9 mouse cellular contexts compared by ENCODE assay signal in the genomic region with DNA sequence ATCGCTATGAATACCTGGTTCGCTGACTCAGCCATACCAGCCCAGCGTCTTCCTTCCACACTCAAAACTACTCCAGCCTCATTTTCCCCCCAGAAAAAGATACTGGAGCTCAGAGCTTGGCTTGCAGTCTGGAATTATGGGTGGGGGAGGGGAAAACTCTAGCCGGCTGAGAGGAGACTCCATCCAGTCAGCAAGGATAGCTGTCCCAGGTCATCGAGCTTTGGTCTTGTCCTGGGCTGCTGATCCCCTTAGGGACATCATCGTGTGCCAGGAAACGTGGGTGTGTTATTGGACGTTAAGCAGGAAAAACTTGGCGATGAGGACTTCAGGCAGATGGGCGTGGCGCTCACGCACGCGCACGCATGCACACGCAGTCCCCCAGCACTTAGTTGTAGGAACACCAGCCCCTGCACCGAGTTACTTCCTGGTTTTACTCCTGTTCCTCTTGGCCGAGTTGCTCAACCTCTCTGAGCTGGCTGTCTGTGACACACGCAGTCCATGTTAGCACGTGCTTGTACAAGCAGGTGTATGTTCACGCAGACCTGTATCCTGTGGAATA. TPM values are rescaled to one million over a fixed set of nuclear protein-coding genes. Genes with fewer than 3 reads are reported as not detected.
DNase-seq lines count a peak whose midpoint lies in the region; ATAC-seq and TF ChIP-seq lines count a peak whose summit lies in the region.
"Had no signal": no experiment of that assay in that cellular context is flagged by ENCODE, and none has a peak within 500 bp of the region (broad histone marks: within the 10 kb centered on the region; RNA-seq: fewer than 3 reads in every experiment).

No protein-coding gene starts in this region.

- no peak overlapping the region for H3K9ac ChIP-seq in forebrain, embryonic 13.5 days
- H3K9ac ChIP-seq in intestine, embryonic 15.5 days: no peak overlapping the region

- peaks cover 94% of the 10 kb centered on the region for H3K4me1 ChIP-seq in E14TG2a.4 (replicated peaks; ENCODE audit: low read depth, low read length)
- peaks cover 91% of the 10 kb centered on the region for H3K4me1 ChIP-seq in forebrain, embryonic 13.5 days
- peaks cover 85% of the 10 kb centered on the region for H3K4me1 ChIP-seq in intestine, embryonic 15.5 days (replicated peaks)
- peaks cover 93% of the 10 kb centered on the region for H3K4me1 ChIP-seq in megakaryocyte, embryonic 14.5 days

- no peak overlapping the region for H3K27ac ChIP-seq in forebrain, embryonic 13.5 days
- H3K27ac ChIP-seq in intestine, embryonic 15.5 days: peak overlapping the region; percentile 57

- DNase-seq in adrenal gland, adult 2 months: peak; percentile 46
- DNase-seq in adrenal gland, adult 8-10 months: no peak
- no peak for DNase-seq in right cerebral cortex, postnatal 36 days (ENCODE audit: low spot score in 2 of 2)
- no peak for DNase-seq in thymus, postnatal 0 days (ENCODE audit: low spot score)

- 4% methylated on average over 21 of the region's 21 CpGs for WGBS in forebrain, embryonic 13.5 days
- 4% methylated on average over 21 of the region's 21 CpGs for WGBS in intestine, embryonic 15.5 days

- TF ChIP-seq CTCF in E14TG2a.4 (conservative IDR thresholded peaks at IDR 0.05; ENCODE audit: low read length): no peak

- peak overlapping the region; percentile 49 for H3K4me2 ChIP-seq in forebrain, embryonic 13.5 days
- peak overlapping the region; percentile 96 for H3K4me2 ChIP-seq in intestine, embryonic 15.5 days (replicated peaks)

- peaks cover 65% of the 10 kb centered on the region for H3K27me3 ChIP-seq in E14TG2a.4 (ENCODE audit: insufficient read depth, low read length)
- peaks cover 83% of the 10 kb centered on the region for H3K27me3 ChIP-seq in forebrain, embryonic 13.5 days
- H3K27me3 ChIP-seq in intestine, embryonic 15.5 days (replicated peaks): peaks cover 5% of the 10 kb centered on the region; the same call in 1 of the 2 replicates
- peaks cover 46% of the 10 kb centered on the region for H3K27me3 ChIP-seq in megakaryocyte, embryonic 14.5 days (replicated peaks)
- H3K27me3 ChIP-seq: Patski had no signal

- no peaks in the 10 kb centered on the region for H3K9me3 ChIP-seq in E14TG2a.4 (ENCODE audit: low read length)
- H3K9me3 ChIP-seq in forebrain, embryonic 13.5 days (replicated peaks): no peaks in the 10 kb centered on the region
- H3K9me3 ChIP-seq in intestine, embryonic 15.5 days: no peaks in the 10 kb centered on the region
- H3K9me3 ChIP-seq in megakaryocyte, embryonic 14.5 days: no peaks in the 10 kb centered on the region

- peak overlapping the region; percentile 90 for H3K4me3 ChIP-seq in E14TG2a.4 (replicated peaks; ENCODE audit: low read length)
- peak overlapping the region; percentile 17; the same call in 1 of the 2 replicates for H3K4me3 ChIP-seq in forebrain, embryonic 13.5 days
- H3K4me3 ChIP-seq in intestine, embryonic 15.5 days (replicated peaks): peak overlapping the region; percentile 60; the same call in 1 of the 2 replicates
- H3K4me3 ChIP-seq in megakaryocyte, embryonic 14.5 days (replicated peaks): peak overlapping the region; percentile 98

- ATAC-seq in forebrain, embryonic 13.5 days: no peak
- no peak for ATAC-seq in intestine, embryonic 15.5 days
- ATAC-seq: Patski had no signal

- peaks cover 8% of the 10 kb centered on the region for H3K36me3 ChIP-seq in E14TG2a.4 (ENCODE audit: insufficient read depth, low read length)
- H3K36me3 ChIP-seq in forebrain, embryonic 13.5 days (ENCODE audit: poor library complexity, severe bottlenecking): no peaks in the 10 kb centered on the region
- no peaks in the 10 kb centered on the region for H3K36me3 ChIP-seq in intestine, embryonic 15.5 days
- H3K36me3 ChIP-seq in megakaryocyte, embryonic 14.5 days (replicated peaks; ENCODE audit: low read length): peaks cover 12% of the 10 kb centered on the region

RNA-seq across cellular contexts. Expression of a gene that starts 3.6 kb away (rescaled TPM):
- total RNA-seq in adrenal gland, adult 2 months (2021): 10 to 100 TPM; 25.6 to 84.9 TPM
- 37.6 and 50.8 TPM in 2 replicates for polyA plus RNA-seq in adrenal gland, adult 2 months (2012; rRNA removed)
- total RNA-seq in adrenal gland, adult 8-10 months (2022): 100 to 1,000 TPM in 1 of 4 experiments, 10 to 100 TPM in 3; 17.5 to 112 (median 73.6) TPM
- polyA plus RNA-seq in forebrain, embryonic 13.5 days (2015; fragmentation: Nextera tagmentation; extraction: Ambion mirVana): 4.9 and 5.1 TPM in 2 replicates
- 26.6 and 29.9 TPM in 2 replicates for polyA plus RNA-seq in intestine, embryonic 15.5 days (2015; fragmentation: Nextera tagmentation; extraction: Ambion mirVana)
- 29.3 and 96.0 TPM in 2 replicates for polyA plus RNA-seq in megakaryocyte, embryonic 14.5 days (2012; ENCODE audit: insufficient read depth, low replicate concordance)
- 19.0 and 21.7 TPM in 2 replicates for polyA plus RNA-seq in thymus, postnatal 0 days (2015; fragmentation: Nextera tagmentation; extraction: Ambion mirVana)

RNA-seq across cellular contexts. Expression of a gene that starts 15.5 kb away (rescaled TPM):
- 10 to 100 TPM; 10.8 to 11.4 TPM for total RNA-seq in adrenal gland, adult 2 months (2021)
- 16.2 and 17.9 TPM in 2 replicates for polyA plus RNA-seq in adrenal gland, adult 2 months (2012; rRNA removed)
- 10 to 100 TPM; 10.0 to 17.2 (median 15.2) TPM for total RNA-seq in adrenal gland, adult 8-10 months (2022)
- 54.0 and 54.9 TPM in 2 replicates for polyA plus RNA-seq in forebrain, embryonic 13.5 days (2015; fragmentation: Nextera tagmentation; extraction: Ambion mirVana)
- polyA plus RNA-seq in intestine, embryonic 15.5 days (2015; fragmentation: Nextera tagmentation; extraction: Ambion mirVana): 41.0 and 42.6 TPM in 2 replicates
- polyA plus RNA-seq in megakaryocyte, embryonic 14.5 days (2012; ENCODE audit: insufficient read depth, low replicate concordance): 11.8 and 16.6 TPM in 2 replicates
- polyA plus RNA-seq in thymus, postnatal 0 days (2015; fragmentation: Nextera tagmentation; extraction: Ambion mirVana): 28.0 and 28.5 TPM in 2 replicates

RNA-seq across cellular contexts. Expression of a gene that starts 32.7 kb away (rescaled TPM):
- total RNA-seq in adrenal gland, adult 2 months (2021): 100 to 1,000 TPM; 174 to 231 TPM
- 236 and 243 TPM in 2 replicates for polyA plus RNA-seq in adrenal gland, adult 2 months (2012; rRNA removed)
- total RNA-seq in adrenal gland, adult 8-10 months (2022): 100 to 1,000 TPM; 154 to 235 (median 185) TPM
- 356 and 364 TPM in 2 replicates for polyA plus RNA-seq in forebrain, embryonic 13.5 days (2015; fragmentation: Nextera tagmentation; extraction: Ambion mirVana)
- polyA plus RNA-seq in intestine, embryonic 15.5 days (2015; fragmentation: Nextera tagmentation; extraction: Ambion mirVana): 363 and 364 TPM in 2 replicates
- 88.8 and 345 TPM in 2 replicates for polyA plus RNA-seq in megakaryocyte, embryonic 14.5 days (2012; ENCODE audit: insufficient read depth, low replicate concordance)
- 337 and 351 TPM in 2 replicates for polyA plus RNA-seq in thymus, postnatal 0 days (2015; fragmentation: Nextera tagmentation; extraction: Ambion mirVana)

Comparison
In these comparisons a context has a peak if more than half of its experiments do, and no peak if none do; other contexts are left out.
1. H3K4me3 ChIP-seq: peak in every context shown above with its lines; median percentile 98 in megakaryocyte, embryonic 14.5 days; 90 in E14TG2a.4; 60 in intestine, embryonic 15.5 days; 17 in forebrain, embryonic 13.5 days.